Comparison of ENCODE assay signal across 31 mouse cellular contexts in genomic region chr17:33471206-33471605, GRCm38 (mm10). TPM values are rescaled to one million over a fixed set of nuclear protein-coding genes. Genes with fewer than 3 reads are reported as not detected.
A peak's percentile ranks its signal among the peaks of the same experiment; 100 is the strongest.
DNase-seq lines count a peak whose midpoint lies in the region; ATAC-seq and TF ChIP-seq lines count a peak whose summit lies in the region.
"Had no signal": no experiment of that assay in that cellular context is flagged by ENCODE, and none has a peak within 500 bp of the region (broad histone marks: within the 10 kb centered on the region; RNA-seq: fewer than 3 reads in every experiment).

No protein-coding gene starts in this region.

- H3K4me2 ChIP-seq in lung, postnatal 0 days (replicated peaks; ENCODE audit: low read depth, low read length): no peak overlapping the region
- H3K4me2 ChIP-seq: embryonic facial prominence, embryonic 12.5 days; embryonic facial prominence, embryonic 15.5 days; heart, embryonic 11.5 days; hindbrain, embryonic 12.5 days; hindbrain, embryonic 15.5 days had no signal

- H3K27ac ChIP-seq in lung, postnatal 0 days (ENCODE audit: low read length): no peak overlapping the region
- H3K27ac ChIP-seq: embryonic facial prominence, embryonic 12.5 days; embryonic facial prominence, embryonic 15.5 days; hindbrain, embryonic 12.5 days; hindbrain, embryonic 15.5 days had no signal

- no peaks in the 10 kb centered on the region for H3K4me1 ChIP-seq in lung, postnatal 0 days (ENCODE audit: insufficient read depth, low read depth, low read length)
- H3K4me1 ChIP-seq: embryonic facial prominence, embryonic 12.5 days; embryonic facial prominence, embryonic 15.5 days; hindbrain, embryonic 12.5 days; hindbrain, embryonic 15.5 days had no signal

- no peaks in the 10 kb centered on the region for H3K9me3 ChIP-seq in lung, postnatal 0 days (ENCODE audit: low read length)
- H3K9me3 ChIP-seq: embryonic facial prominence, embryonic 12.5 days; embryonic facial prominence, embryonic 15.5 days; hindbrain, embryonic 12.5 days; hindbrain, embryonic 15.5 days had no signal

- H3K4me3 ChIP-seq in lung, postnatal 0 days (ENCODE audit: low read depth, low read length): no peak overlapping the region
- H3K4me3 ChIP-seq: embryonic facial prominence, embryonic 12.5 days; embryonic facial prominence, embryonic 15.5 days; hindbrain, embryonic 12.5 days; hindbrain, embryonic 15.5 days had no signal

- H3K9ac ChIP-seq in lung, postnatal 0 days (replicated peaks; ENCODE audit: low read depth): no peak overlapping the region
- H3K9ac ChIP-seq: embryonic facial prominence, embryonic 12.5 days; embryonic facial prominence, embryonic 15.5 days; forebrain, postnatal 0 days; hindbrain, embryonic 12.5 days; hindbrain, embryonic 15.5 days had no signal

- ATAC-seq in lung, postnatal 0 days: peak; percentile 73
- peak; percentile 56; the same call in 1 of the 2 replicates for ATAC-seq in common myeloid progenitor, adult 5-6 weeks (replicated peaks; ENCODE audit: low read depth, poor library complexity, severe bottlenecking)
- ATAC-seq in megakaryocyte progenitor cell, adult 5-6 weeks (replicated peaks; ENCODE audit: poor library complexity): 0 out of 2 replicates have a peak, but pooled peaks have one; percentile 14
- ATAC-seq: activated CD4-positive, CD25-positive, alpha-beta regulatory T cell, adult 4 months; CD4-positive, CD25-positive, alpha-beta regulatory T cell, adult 4 months; forebrain, embryonic 14.5 days; forebrain, postnatal 0 days had no signal

- no peaks in the 10 kb centered on the region for H3K27me3 ChIP-seq in lung, postnatal 0 days (replicated peaks; ENCODE audit: insufficient read depth, low read length)
- H3K27me3 ChIP-seq: embryonic facial prominence, embryonic 12.5 days; embryonic facial prominence, embryonic 15.5 days; hindbrain, embryonic 12.5 days; hindbrain, embryonic 15.5 days had no signal

- peak; percentile 17 for DNase-seq in lung, postnatal 0 days (ENCODE audit: low spot score)
- no peak for DNase-seq in lung, postnatal 14 days
- peak; percentile 55 for DNase-seq in 416B (ENCODE audit: low read depth)
- no peak for DNase-seq in retina, postnatal 1 day
- no peak for DNase-seq in frontal cortex, postnatal 36 days (ENCODE audit: low spot score in 2 of 2)
- DNase-seq: adrenal gland, adult 8-10 months; adrenal gland, postnatal 25 days; cerebellum, adult 11-12 months; cerebellum, adult 9-10 months; cerebellum, postnatal 14 days; forebrain, postnatal 0 days; gastrocnemius, postnatal 25 days had no signal

- H3K36me3 ChIP-seq in lung, postnatal 0 days (ENCODE audit: insufficient read depth, low read length): no peaks in the 10 kb centered on the region
- H3K36me3 ChIP-seq: embryonic facial prominence, embryonic 12.5 days; embryonic facial prominence, embryonic 15.5 days; hindbrain, embryonic 12.5 days; hindbrain, embryonic 15.5 days had no signal

- 46% methylated on average over 6 of the region's 6 CpGs for whole genome bisulfite sequencing in lung, postnatal 0 days

- no peak for TF ChIP-seq CTCF in lung, postnatal 0 days (IDR thresholded peaks at IDR 0.05)

- TF ChIP-seq EP300 in lung, postnatal 0 days (IDR thresholded peaks at IDR 0.05): no peak

RNA-seq across cellular contexts. Expression of gene Actl9, which starts 38.5 kb away (rescaled TPM):
- polyA plus RNA-seq in lung, postnatal 0 days (2015; fragmentation: Nextera tagmentation; extraction: Ambion mirVana): 0.19 TPM in 1 of 2 replicates, not detected in the other
- not detected in 2 replicates for total RNA-seq in common myeloid progenitor, adult 5-6 weeks (2017)
- total RNA-seq in megakaryocyte progenitor cell, adult 5-6 weeks (2015): not detected in 2 replicates
- not detected in 2 replicates for total RNA-seq in megakaryocyte progenitor cell, adult 5-6 weeks (2017)
- total RNA-seq: adrenal gland, adult 8-10 months; adrenal gland, postnatal 25 days; ES-E14; forebrain, postnatal 0 days; gastrocnemius, adult 8-10 months; gastrocnemius, postnatal 25 days; heart, adult 8-10 months; heart, postnatal 25 days; hematopoietic stem cell, adult 5-6 weeks had no signal
- polyA plus RNA-seq: activated CD4-positive, CD25-positive, alpha-beta regulatory T cell, adult 4 months; C2C12; CD4-positive, CD25-positive, alpha-beta regulatory T cell, adult 4 months; embryonic facial prominence, embryonic 12.5 days; embryonic facial prominence, embryonic 15.5 days; forebrain, embryonic 11.5 days; forebrain, embryonic 14.5 days; forebrain, postnatal 0 days; heart, embryonic 11.5 days; heart, embryonic 14.5 days; heart, postnatal 0 days; hindbrain, embryonic 12.5 days; hindbrain, embryonic 15.5 days had no signal

RNA-seq across cellular contexts. Expression of gene Adamts10, which starts 52.8 kb away (rescaled TPM):
- 79.8 and 90.6 TPM in 2 replicates for polyA plus RNA-seq in lung, postnatal 0 days (2015; fragmentation: Nextera tagmentation; extraction: Ambion mirVana)
- total RNA-seq in common myeloid progenitor, adult 5-6 weeks (2017): 28.0 and 32.8 TPM in 2 replicates
- 13.8 and 14.0 TPM in 2 replicates for total RNA-seq in megakaryocyte progenitor cell, adult 5-6 weeks (2015)
- total RNA-seq in megakaryocyte progenitor cell, adult 5-6 weeks (2017): 18.5 and 20.6 TPM in 2 replicates

Comparison
In these comparisons a context has a peak if more than half of its experiments do, and no peak if none do; other contexts are left out.
1. DNase-seq: peak in lung, postnatal 0 days (single experiment) and 416B (single experiment); none in lung, postnatal 14 days (single experiment), retina, postnatal 1 day (single experiment) and frontal cortex, postnatal 36 days (0 of 2).
2. ATAC-seq: peak in every context shown above with its lines; median percentile 73 in lung, postnatal 0 days; 56 in common myeloid progenitor, adult 5-6 weeks; 14 in megakaryocyte progenitor cell, adult 5-6 weeks.